Mouse (Mus musculus) liver, adult 2 months (tissue): ENCODE results near the gene Vti1b.

Experiments used
- CTCF ChIP-seq: fragments of 200-500 bp; IDR thresholded peaks from 2 replicates; pipeline ENCODE4 v1.5.1; 2011; ENCODE audit warnings: low read depth, low read length, control low read depth
- POLR2A ChIP-seq: fragments of 200-500 bp; IDR thresholded peaks from 2 replicates; pipeline ENCODE4 v1.6.1; 2011; ENCODE audit warnings: low read length, control low read depth; ENCODE audit not compliant: insufficient read depth; ENCODE audit errors: extremely low read depth

DNA sequence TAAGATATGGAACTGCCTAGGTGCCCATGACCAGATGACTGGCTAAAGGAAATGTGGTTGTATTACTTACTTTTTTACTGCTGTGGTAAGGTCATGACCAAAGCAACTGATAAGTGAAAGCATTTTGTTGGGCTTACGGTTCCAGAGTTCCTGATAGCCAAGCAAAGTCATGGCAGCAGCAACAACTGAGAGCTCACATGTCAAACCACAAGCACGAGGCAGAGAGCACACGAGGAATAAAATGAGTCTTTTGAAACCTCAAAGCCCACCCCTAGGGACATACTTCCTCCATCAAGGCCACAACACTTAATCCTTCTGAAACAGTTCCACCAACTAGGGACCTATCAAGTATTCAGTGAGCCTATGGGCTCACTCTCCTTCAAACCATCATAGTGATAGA lies 29.4 kb upstream of the Vti1b start:
- TF ChIP-seq CTCF (no peak), POLR2A (no peak)
